Mouse (Mus musculus): ENCODE results near the gene Kcp.

DNA sequence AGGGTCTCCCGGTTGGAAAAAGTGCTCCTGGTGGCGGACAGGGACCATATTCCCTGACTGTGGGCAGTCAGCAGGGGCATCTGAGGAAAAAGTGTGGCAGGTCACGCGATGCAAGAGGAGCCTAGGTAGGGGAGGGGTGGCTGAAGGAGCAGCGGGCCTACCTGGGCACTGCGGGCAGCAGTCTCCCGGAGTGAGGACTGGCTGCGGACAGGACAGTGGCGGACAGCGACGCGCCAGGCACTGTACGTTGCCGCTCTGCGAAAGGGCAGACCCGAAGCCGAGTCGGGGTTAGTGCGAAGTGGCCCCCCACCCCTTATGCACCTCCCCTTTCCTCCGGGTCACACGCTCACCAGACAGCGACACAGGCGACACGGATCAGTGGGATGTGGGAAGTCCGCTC lies 11.5 kb downstream of the Kcp start:
- no peak for TF ChIP-seq POLR2A (IDR thresholded peaks at IDR 0.05; ENCODE audit: low read depth, low read length)
- TF ChIP-seq CTCF (IDR thresholded peaks at IDR 0.05; ENCODE audit: borderline replicate concordance, insufficient read depth, low read length) = no peak

Data from embryonic fibroblast, embryonic 13.5 days (primary cell).